Mouse (Mus musculus) ovary, adult 2 months (tissue): Measurements from ENCODE around the gene Chrna5. TPM values are rescaled to one million over a fixed set of nuclear protein-coding genes. Genes with fewer than 3 reads are reported as not detected.

Source experiments
- polyA plus RNA-seq: library from polyadenylated mRNA; depleted of rRNA; stranded (reverse); fragments of >200 nt; gene quantifications from 2 replicates; pipeline ENCODE4 v1.2.3, GENCODE M21; 2012; rRNA removed

The Chrna5 gene
- not detected in 2 replicates for polyA plus RNA-seq

GRCm38 (mm10) chr9:54980674-54981073, at the start of gene Chrna5:
Gene Chrna5 (plus strand): TSS chr9:54980880.

GRCm38 (mm10) chr9:54950575-54951321, 29.9 kb upstream of the Chrna5 start, which contains the start of the genes Psma4 and AY074887:
Gene Psma4 (plus strand): TSS chr9:54950790.
Gene AY074887 (minus strand): TSS chr9:54950998.

GRCm38 (mm10) chr9:55026275-55026663, 45.6 kb downstream of the Chrna5 start, which contains the start of gene Chrna3:
Gene Chrna3 (minus strand): TSS chr9:55026562.

GRCm38 (mm10) chr9:55048211-55048880, 67.7 kb downstream of the Chrna5 start, which contains the start of gene Chrnb4:
Gene Chrnb4 (minus strand): TSS chr9:55048779.

Other genes starting within 250 kb of the Chrna5 start
- 26.1 and 26.6 TPM in 2 replicates for gene Wdr61, start 246.4 kb upstream of the Chrna5 start, polyA plus RNA-seq
- 7.6 and 10.6 TPM in 2 replicates for gene Crabp1, start 216.1 kb upstream of the Chrna5 start, polyA plus RNA-seq
- 2.0 and 3.5 TPM in 2 replicates for gene Ireb2, start 117.1 kb upstream of the Chrna5 start, polyA plus RNA-seq
- 0.75 TPM in 2 replicates for gene Hykk, start 63.6 kb upstream of the Chrna5 start, polyA plus RNA-seq
- gene Psma4, start 30.1 kb upstream of the Chrna5 start, polyA plus RNA-seq, result 30.9 and 42.7 TPM in 2 replicates
- not detected in 2 replicates for gene AY074887, start 29.9 kb upstream of the Chrna5 start, polyA plus RNA-seq
- gene Chrna3, start 45.7 kb downstream of the Chrna5 start, polyA plus RNA-seq, result 0.07 TPM in 1 of 2 replicates, not detected in the other
- gene Chrnb4, start 67.9 kb downstream of the Chrna5 start, polyA plus RNA-seq, result 0.09 and 0.10 TPM in 2 replicates
- 16.4 and 18.9 TPM in 2 replicates for gene Ube2q2, start 168.0 kb downstream of the Chrna5 start, polyA plus RNA-seq
- gene Fbxo22, start 228.0 kb downstream of the Chrna5 start, polyA plus RNA-seq, result 12.6 and 14.8 TPM in 2 replicates